21 mouse cellular contexts compared by ENCODE assay signal in the genomic region with DNA sequence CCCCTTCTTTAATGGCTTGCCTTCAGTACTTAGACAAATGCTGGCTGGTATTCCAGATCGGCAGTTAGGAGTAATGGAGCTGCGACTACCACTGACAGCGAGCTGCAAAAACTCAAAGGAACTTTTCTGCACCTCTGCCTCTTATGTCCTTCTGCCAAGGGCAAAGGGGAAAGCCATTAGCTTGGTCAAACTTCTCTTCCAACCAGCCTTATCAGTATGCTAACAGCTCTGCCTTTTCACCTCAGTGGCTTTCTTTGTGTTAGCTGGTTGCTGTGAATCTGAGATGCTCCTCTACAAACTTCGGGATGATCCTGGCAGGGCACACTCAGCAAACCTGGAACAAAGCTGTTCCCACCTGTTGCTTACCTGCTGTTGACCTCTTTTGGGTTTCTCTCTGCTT.
A peak's percentile ranks its signal among the peaks of the same experiment; 100 is the strongest.
DNase-seq lines count a peak whose midpoint lies in the region; ATAC-seq lines count a peak whose summit lies in the region.
"Had no signal": no experiment of that assay in that cellular context is flagged by ENCODE, and none has a peak within 500 bp of the region (broad histone marks: within the 10 kb centered on the region; RNA-seq: fewer than 3 reads in every experiment).

No protein-coding gene starts in this region.

- peak overlapping the region; percentile 46; the same call in 1 of the 2 replicates for H3K27ac ChIP-seq in heart, embryonic 11.5 days (ENCODE audit: low read depth, low read length)
- peak overlapping the region; percentile 28 for H3K27ac ChIP-seq in heart, embryonic 15.5 days
- H3K27ac ChIP-seq: forebrain, embryonic 15.5 days; hindbrain, embryonic 15.5 days; kidney, embryonic 15.5 days had no signal

- peak; percentile 26 for DNase-seq in cerebellum, adult 9-10 months
- DNase-seq in cerebellum, adult 11 months = no peak
- DNase-seq in heart, postnatal 25 days (ENCODE audit: low spot score) = no peak
- DNase-seq in heart, postnatal 10 days = no peak
- DNase-seq in ES-CJ7 (ENCODE audit: low read depth, low spot score) = peak; percentile 70
- no peak for DNase-seq in adrenal gland, adult 18-20 months (ENCODE audit: low spot score in 2 of 2)
- DNase-seq: adrenal gland, adult 2 months; adrenal gland, postnatal 25 days; B cell, adult 2 months; cerebellum, adult 11-12 months; cerebellum, postnatal 10 days; heart, adult 18-20 months; kidney, adult 2 months had no signal

- no peak overlapping the region for H3K4me2 ChIP-seq in heart, embryonic 11.5 days
- no peak overlapping the region for H3K4me2 ChIP-seq in heart, embryonic 15.5 days
- H3K4me2 ChIP-seq: forebrain, embryonic 15.5 days; hindbrain, embryonic 15.5 days; kidney, embryonic 15.5 days had no signal

- no peaks in the 10 kb centered on the region for H3K27me3 ChIP-seq in heart, embryonic 11.5 days (ENCODE audit: control insufficient read depth, insufficient read depth, low read length)
- H3K27me3 ChIP-seq in heart, embryonic 15.5 days = no peaks in the 10 kb centered on the region
- H3K27me3 ChIP-seq: forebrain, embryonic 15.5 days; hindbrain, embryonic 15.5 days; kidney, embryonic 15.5 days had no signal

- no peak overlapping the region for H3K4me3 ChIP-seq in heart, embryonic 11.5 days (ENCODE audit: low read depth, low read length)
- no peak overlapping the region for H3K4me3 ChIP-seq in heart, embryonic 15.5 days
- H3K4me3 ChIP-seq: forebrain, embryonic 15.5 days; hindbrain, embryonic 15.5 days; kidney, embryonic 15.5 days had no signal

- no peaks in the 10 kb centered on the region for H3K9me3 ChIP-seq in heart, embryonic 11.5 days (replicated peaks; ENCODE audit: control insufficient read depth, low read length)
- no peaks in the 10 kb centered on the region for H3K9me3 ChIP-seq in heart, embryonic 15.5 days (replicated peaks)
- H3K9me3 ChIP-seq: forebrain, embryonic 15.5 days; hindbrain, embryonic 15.5 days; kidney, embryonic 15.5 days had no signal

- peaks cover 10% of the 10 kb centered on the region for H3K4me1 ChIP-seq in heart, embryonic 11.5 days (ENCODE audit: control insufficient read depth, insufficient read depth, low read length)
- H3K4me1 ChIP-seq in heart, embryonic 15.5 days (replicated peaks) = peaks cover 17% of the 10 kb centered on the region
- H3K4me1 ChIP-seq: forebrain, embryonic 15.5 days; hindbrain, embryonic 15.5 days; kidney, embryonic 15.5 days had no signal

- intact Hi-C loops in heart, postnatal 25 days (cut with DNase I) = no loop called here
- intact Hi-C loops in heart, postnatal 10 days (cut with DNase I) = no loop called here

- H3K9ac ChIP-seq in heart, embryonic 11.5 days (ENCODE audit: low read depth, low read length) = no peak overlapping the region
- H3K9ac ChIP-seq in heart, embryonic 15.5 days = no peak overlapping the region
- H3K9ac ChIP-seq: forebrain, embryonic 15.5 days; hindbrain, embryonic 15.5 days; kidney, embryonic 15.5 days had no signal

- no peak for ATAC-seq in heart, embryonic 11.5 days (replicated peaks; ENCODE audit: insufficient number of reproducible peaks, low FRiP score, low TSS enrichment)
- ATAC-seq in heart, embryonic 15.5 days (replicated peaks; ENCODE audit: insufficient number of reproducible peaks, insufficient read depth, low FRiP score, low read depth) = no peak; the same call in 1 of the 2 replicates
- ATAC-seq: activated CD4-positive, CD25-positive, alpha-beta regulatory T cell, adult 4 months; CD4-positive, CD25-positive, alpha-beta regulatory T cell, adult 4 months; forebrain, embryonic 15.5 days; intestine, embryonic 16.5 days had no signal

- H3K36me3 ChIP-seq in heart, embryonic 11.5 days (ENCODE audit: control insufficient read depth, insufficient read depth, low read length) = no peaks in the 10 kb centered on the region
- H3K36me3 ChIP-seq in heart, embryonic 15.5 days = no peaks in the 10 kb centered on the region
- H3K36me3 ChIP-seq: forebrain, embryonic 15.5 days; hindbrain, embryonic 15.5 days; kidney, embryonic 15.5 days had no signal

- WGBS in heart, embryonic 11.5 days (ENCODE audit: insufficient replicate concordance) = 25% methylated on average over 4 of the region's 4 CpGs
- 32% methylated on average over 4 of the region's 4 CpGs for WGBS in heart, embryonic 15.5 days

Comparison
In these comparisons a context has a peak if more than half of its experiments do, and no peak if none do; other contexts are left out.
1. DNase-seq: peak in cerebellum, adult 9-10 months (single experiment) and ES-CJ7 (single experiment); none in cerebellum, adult 11 months (single experiment), heart, postnatal 25 days (single experiment), heart, postnatal 10 days (0 of 2) and adrenal gland, adult 18-20 months (0 of 2).